Mouse (Mus musculus) WW6 (cell line): ENCODE results near the gene Rgs7.

Experiments used
- DNase-seq: peaks from one replicate; pipeline ENCODE4 v3.0.0-alpha.2; 2013; ENCODE audit warnings: low read depth, low spot score

The Rgs7 gene

GRCm38 (mm10) chr1:175174918-175175675 lies 317.2 kb downstream of the Rgs7 start:
- no peak for DNase-seq

GRCm38 (mm10) chr1:175155469-175155868 lies 336.8 kb downstream of the Rgs7 start:
- no peak for DNase-seq

- DNase-seq: no peak
These were observed 349.2 kb downstream of the Rgs7 start for GRCm38 (mm10) chr1:175143051-175143450.

GRCm38 (mm10) chr1:175128525-175128924 lies 363.8 kb downstream of the Rgs7 start:
- no peak for DNase-seq

- no peak for DNase-seq
These were observed 367.9 kb downstream of the Rgs7 start for GRCm38 (mm10) chr1:175124416-175124815.

GRCm38 (mm10) chr1:175118904-175119555 lies 373.3 kb downstream of the Rgs7 start:
- no peak for DNase-seq

GRCm38 (mm10) chr1:175108270-175108860 lies 383.9 kb downstream of the Rgs7 start:
- DNase-seq: no peak

GRCm38 (mm10) chr1:175106315-175106714 lies 386.0 kb downstream of the Rgs7 start:
- no peak for DNase-seq

GRCm38 (mm10) chr1:175105426-175105825 lies 386.9 kb downstream of the Rgs7 start:
- DNase-seq: no peak

GRCm38 (mm10) chr1:175097014-175097413 lies 395.3 kb downstream of the Rgs7 start:
- no peak for DNase-seq

- no peak for DNase-seq
These were observed 410.2 kb downstream of the Rgs7 start for GRCm38 (mm10) chr1:175082104-175082503.

- DNase-seq: no peak
These were observed 412.3 kb downstream of the Rgs7 start for GRCm38 (mm10) chr1:175079819-175080608.

- DNase-seq: no peak
These were observed 418.6 kb downstream of the Rgs7 start for GRCm38 (mm10) chr1:175073500-175074232.

- DNase-seq: no peak
These were observed 422.5 kb downstream of the Rgs7 start for GRCm38 (mm10) chr1:175069758-175070290.

- DNase-seq: no peak
These were observed 443.2 kb downstream of the Rgs7 start for GRCm38 (mm10) chr1:175049121-175049520.

GRCm38 (mm10) chr1:175041167-175041817 lies 451.0 kb downstream of the Rgs7 start:
- DNase-seq: no peak

- no peak for DNase-seq
These were observed 452.3 kb downstream of the Rgs7 start for GRCm38 (mm10) chr1:175040038-175040437.

- DNase-seq: no peak
These were observed 452.7 kb downstream of the Rgs7 start for GRCm38 (mm10) chr1:175039567-175039966.

- no peak for DNase-seq
These were observed 456.8 kb downstream of the Rgs7 start for GRCm38 (mm10) chr1:175035461-175035860.

GRCm38 (mm10) chr1:175032015-175032414 lies 460.3 kb downstream of the Rgs7 start:
- DNase-seq: no peak
